Mouse (Mus musculus) liver, embryonic 14.5 days (tissue): ENCODE measurements at regions not wholly inside any gene's neighbourhood (a gene's known extent, or its start where the extent isn't known, plus 50 kb on each side); places are given as distances from the start of the nearest gene placed in this dataset.

Experiments used
- ATAC-seq: fragments of 200-750 bp; cut with Nextera tagmentation; 2 replicates; pipeline ENCODE4 v1.8.0; 2017; ENCODE audit warnings: moderate number of reproducible peaks, mild to moderate bottlenecking, moderate library complexity; ENCODE audit not compliant: insufficient read depth
- DNase-seq, 3 experiments: peaks; one replicate each; pipeline ENCODE4 v3.0.0-alpha.2; 2012 to 2013; ENCODE audit warnings: low read depth in 3 of 3, low spot score in 3 of 3
- H3K27ac ChIP-seq: fragments of 300-500 bp; sonication (generic); 2 replicates; pipeline ENCODE4 v1.5.1; 2014; ENCODE audit warnings: moderate library complexity, mild to moderate bottlenecking, control low read depth, inconsistent platforms
- H3K27me3 ChIP-seq: fragments of 300-500 bp; sonication (generic); 2 replicates; pipeline ENCODE4 v1.6.1; 2014; ENCODE audit warnings: mild to moderate bottlenecking, low read length, moderate library complexity; ENCODE audit not compliant: control insufficient read depth, insufficient read depth
- H3K36me3 ChIP-seq: fragments of 300-500 bp; sonication (generic); replicated peaks from 2 replicates; pipeline ENCODE4 v1.6.1; 2014; ENCODE audit warnings: low read depth; ENCODE audit not compliant: control insufficient read depth, insufficient read depth
- H3K4me1 ChIP-seq, 2 experiments: fragments of 200-500 bp in 1 of 2; fragments of 300-500 bp in 1 of 2; sonication (generic) in 1 of 2; replicated peaks; 2 replicates each; pipeline ENCODE4 v1.6.1; 2012 to 2014; ENCODE audit warnings: antibody characterized with exemption in 1 of 2, inconsistent platforms in 1 of 2, low read length in 1 of 2; ENCODE audit not compliant: control insufficient read depth in 2 of 2, insufficient read depth in 2 of 2
- H3K4me2 ChIP-seq: fragments of 300-500 bp; sonication (generic); 2 replicates; pipeline ENCODE4 v1.6.1; 2014; ENCODE audit warnings: low read depth, mild to moderate bottlenecking, control low read depth, moderate library complexity
- H3K4me3 ChIP-seq, 2 experiments: fragments of 200-500 bp in 1 of 2; fragments of 300-500 bp in 1 of 2; sonication (generic) in 1 of 2; 2 replicates each; pipeline ENCODE4 v1.5.1; 2012 to 2014; ENCODE audit warnings: low read depth in 2 of 2, low read length in 2 of 2, mild to moderate bottlenecking in 2 of 2, control low read depth in 1 of 2, inconsistent platforms in 1 of 2, moderate library complexity in 1 of 2; ENCODE audit not compliant: insufficient read depth in 1 of 2
- H3K9ac ChIP-seq: fragments of 300-500 bp; sonication (generic); replicated peaks from 2 replicates; pipeline ENCODE4 v1.6.1; 2014; ENCODE audit warnings: mild to moderate bottlenecking, control low read depth, moderate library complexity
- H3K9me3 ChIP-seq: fragments of 300-500 bp; sonication (generic); 2 replicates; pipeline ENCODE4 v1.6.1; 2016; ENCODE audit warnings: low read length, mixed read lengths; ENCODE audit not compliant: control insufficient read depth
- CTCF ChIP-seq: IDR thresholded peaks from 2 replicates; pipeline ENCODE4 v1.5.1; 2016; ENCODE audit warnings: antibody characterized with exemption, low read depth, control low read depth
- EP300 ChIP-seq: IDR thresholded peaks from 2 replicates; pipeline ENCODE4 v1.6.1; 2016; ENCODE audit warnings: antibody characterized with exemption, low read depth
- WGBS: fragments of 180-500 bp; shearing (Covaris S2); extraction: QIAGEN DNeasy Blood & Tissue Kit; methylation state at CpG from one replicate; pipeline ENCODE4 v1.1.7; 2014; ENCODE audit not compliant: insufficient replicate concordance; 5-methylcytosine and 5-hydroxymethylcytosine counted together

GRCm38 (mm10) chr16:76497041-76497808, 123.6 kb upstream of the Nrip1 start:
- no peaks in the 10 kb centered on the region for H3K9me3 ChIP-seq
- TF ChIP-seq EP300, result no peak
- TF ChIP-seq CTCF, result no peak
- no peak overlapping the region for H3K27ac ChIP-seq
- no peaks in the 10 kb centered on the region for H3K27me3 ChIP-seq
- H3K4me1 ChIP-seq, result no peaks in the 10 kb centered on the region
- no peak overlapping the region for H3K9ac ChIP-seq
- WGBS, result 69% methylated on average over 12 of the region's 12 CpGs
- ATAC-seq, result no peak
- no peak for DNase-seq
- no peak overlapping the region for H3K4me2 ChIP-seq
- no peak overlapping the region for H3K4me3 ChIP-seq
- H3K36me3 ChIP-seq, result no peaks in the 10 kb centered on the region

- WGBS, result 76% methylated on average over 5 of the region's 5 CpGs
Measured at GRCm38 (mm10) chr16:76483419-76483818, 109.8 kb upstream of the Nrip1 start.

GRCm38 (mm10) chr16:76481966-76482365, 108.3 kb upstream of the Nrip1 start:
- WGBS, result 72% methylated on average over 4 of the region's 4 CpGs
- no peak overlapping the region for H3K9ac ChIP-seq

More at GRCm38 (mm10) chr16:76483419-76483818, 109.8 kb upstream of the Nrip1 start:
- no peak for TF ChIP-seq EP300
- no peak for TF ChIP-seq CTCF
- ATAC-seq (no peak), DNase-seq (no peak)
- no peaks in the 10 kb centered on the region for H3K9me3 ChIP-seq
- no peak overlapping the region for H3K27ac ChIP-seq
- no peaks in the 10 kb centered on the region; a peak in 1 of 4 replicates for H3K4me1 ChIP-seq
- H3K27me3 ChIP-seq, result no peaks in the 10 kb centered on the region
- H3K4me3 ChIP-seq, result no peak overlapping the region
- no peak overlapping the region for H3K4me2 ChIP-seq
- H3K36me3 ChIP-seq, result no peaks in the 10 kb centered on the region
- H3K9ac ChIP-seq, result no peak overlapping the region

GRCm38 (mm10) chr16:76477474-76477873, 103.8 kb upstream of the Nrip1 start:
- no peak overlapping the region for H3K4me3 ChIP-seq
- no peaks in the 10 kb centered on the region for H3K36me3 ChIP-seq
- H3K27ac ChIP-seq, result no peak overlapping the region
- WGBS, result 54% methylated on average over 8 of the region's 8 CpGs
- no peaks in the 10 kb centered on the region for H3K9me3 ChIP-seq
- no peak overlapping the region for H3K4me2 ChIP-seq
- H3K4me1 ChIP-seq, result no peaks in the 10 kb centered on the region; a peak in 1 of 4 replicates
- TF ChIP-seq CTCF, result no peak
- no peak for TF ChIP-seq EP300
- no peak for ATAC-seq
- no peak for DNase-seq
- H3K9ac ChIP-seq, result no peak overlapping the region
- H3K27me3 ChIP-seq, result no peaks in the 10 kb centered on the region

More at GRCm38 (mm10) chr16:76481966-76482365, 108.3 kb upstream of the Nrip1 start:
- DNase-seq (no peak), ATAC-seq (no peak)
- no peaks in the 10 kb centered on the region; a peak in 1 of 4 replicates for H3K4me1 ChIP-seq
- H3K36me3 ChIP-seq, result no peaks in the 10 kb centered on the region
- H3K27me3 ChIP-seq, result no peaks in the 10 kb centered on the region
- no peak overlapping the region for H3K4me3 ChIP-seq
- H3K27ac ChIP-seq, result no peak overlapping the region
- TF ChIP-seq CTCF (no peak), EP300 (no peak)
- no peak overlapping the region for H3K4me2 ChIP-seq
- H3K9me3 ChIP-seq, result no peaks in the 10 kb centered on the region

- 72% methylated on average over 6 of the region's 6 CpGs for WGBS
- DNase-seq (no peak), ATAC-seq (no peak)
- no peaks in the 10 kb centered on the region for H3K9me3 ChIP-seq
- no peak overlapping the region for H3K27ac ChIP-seq
- H3K4me1 ChIP-seq, result no peaks in the 10 kb centered on the region; a peak in 1 of 4 replicates
- H3K9ac ChIP-seq, result no peak overlapping the region
- H3K4me3 ChIP-seq, result no peak overlapping the region
- no peak overlapping the region for H3K4me2 ChIP-seq
- H3K27me3 ChIP-seq, result no peaks in the 10 kb centered on the region
- no peaks in the 10 kb centered on the region for H3K36me3 ChIP-seq
- TF ChIP-seq CTCF (no peak), EP300 (no peak)
Measured at GRCm38 (mm10) chr16:76474481-76474880, 100.9 kb upstream of the Nrip1 start.
